Mouse (Mus musculus): ENCODE results near the gene Hnrnpul1.
A peak's percentile ranks its signal among the peaks of the same experiment; 100 is the strongest.
"Not testable (repeated sequence)": the region's sequence is repeated elsewhere in the genome, so short reads cannot be mapped to it uniquely, and the experiment has no call there.

Gene Hnrnpul1

GRCm38 (mm10) chr7:25754738-25755467 is at the start of gene Hnrnpul1:
Gene Hnrnpul1, minus strand, starts transcription at chr7:25754757.
- DNase-seq (ENCODE audit: low spot score in 2 of 2): peak; percentile 100

GRCm38 (mm10) chr7:25803460-25803859 is 48.9 kb upstream of the Hnrnpul1 start:
- DNase-seq (ENCODE audit: low spot score in 2 of 2): no peak

GRCm38 (mm10) chr7:25802241-25803125 is 47.9 kb upstream of the Hnrnpul1 start:
- DNase-seq (ENCODE audit: low spot score in 2 of 2): no peak

- no peak for DNase-seq (ENCODE audit: low spot score in 2 of 2)
These were observed 46.5 kb upstream of the Hnrnpul1 start for GRCm38 (mm10) chr7:25801031-25801430.

- no peak for DNase-seq (ENCODE audit: low spot score in 2 of 2)
These were observed 44.8 kb upstream of the Hnrnpul1 start for GRCm38 (mm10) chr7:25799369-25799768.

GRCm38 (mm10) chr7:25798540-25798939 is 44.0 kb upstream of the Hnrnpul1 start:
- no peak for DNase-seq (ENCODE audit: low spot score in 2 of 2)

- no peak for DNase-seq (ENCODE audit: low spot score in 2 of 2)
These were observed 40.2 kb upstream of the Hnrnpul1 start for GRCm38 (mm10) chr7:25794775-25795174.

- no peak for DNase-seq (ENCODE audit: low spot score in 2 of 2)
These were observed 39.1 kb upstream of the Hnrnpul1 start for GRCm38 (mm10) chr7:25793679-25794078.

- not testable (repeated sequence) for DNase-seq (ENCODE audit: low spot score in 2 of 2)
These were observed 38.4 kb upstream of the Hnrnpul1 start for GRCm38 (mm10) chr7:25792966-25793365.

- no peak for DNase-seq (ENCODE audit: low spot score in 2 of 2)
These were observed 36.1 kb upstream of the Hnrnpul1 start for GRCm38 (mm10) chr7:25790615-25791014.

GRCm38 (mm10) chr7:25789129-25789440 is 34.5 kb upstream of the Hnrnpul1 start:
- no peak for DNase-seq (ENCODE audit: low spot score in 2 of 2)

GRCm38 (mm10) chr7:25788220-25789128 is 33.9 kb upstream of the Hnrnpul1 start, which contains the start of gene Axl:
Gene Axl, minus strand, starts transcription at chr7:25788705.
- peak in 1 of 2 experiments; percentile 39 for DNase-seq (ENCODE audit: low spot score in 2 of 2)

- no peak for DNase-seq (ENCODE audit: low spot score in 2 of 2)
These were observed 33.1 kb upstream of the Hnrnpul1 start for GRCm38 (mm10) chr7:25787456-25788219.

GRCm38 (mm10) chr7:25786974-25787373 is 32.4 kb upstream of the Hnrnpul1 start:
- no peak for DNase-seq (ENCODE audit: low spot score in 2 of 2)

- DNase-seq (ENCODE audit: low spot score in 2 of 2): no peak
These were observed 31.2 kb upstream of the Hnrnpul1 start for GRCm38 (mm10) chr7:25785752-25786151.

GRCm38 (mm10) chr7:25784808-25785207 is 30.3 kb upstream of the Hnrnpul1 start:
- DNase-seq (ENCODE audit: low spot score in 2 of 2): no peak

- DNase-seq (ENCODE audit: low spot score in 2 of 2): no peak
These were observed 29.2 kb upstream of the Hnrnpul1 start for GRCm38 (mm10) chr7:25783746-25784145.

GRCm38 (mm10) chr7:25782744-25783143 is 28.2 kb upstream of the Hnrnpul1 start:
- DNase-seq (ENCODE audit: low spot score in 2 of 2): no peak

GRCm38 (mm10) chr7:25781937-25782610 is 27.5 kb upstream of the Hnrnpul1 start:
- no peak for DNase-seq (ENCODE audit: low spot score in 2 of 2)

- DNase-seq (ENCODE audit: low spot score in 2 of 2): no peak
These were observed 26.9 kb upstream of the Hnrnpul1 start for GRCm38 (mm10) chr7:25781321-25781936.
